Mouse (Mus musculus): ENCODE measurements around the gene Btg2. TPM values are rescaled to one million over a fixed set of nuclear protein-coding genes. Genes with fewer than 3 reads are reported as not detected.
A peak's percentile ranks its signal among the peaks of the same experiment; 100 is the strongest.

The Btg2 gene
- total and polyA plus RNA-seq, 3 experiments = 7.2 to 19.7 (median 11.6) TPM

- no peak for TF ChIP-seq NRF1 (IDR thresholded peaks at IDR 0.05; ENCODE audit: low read depth, low read length)
- no peak for TF ChIP-seq TBP (conservative IDR thresholded peaks at IDR 0.05; ENCODE audit: low read depth, low read length)
- TF ChIP-seq MAX (IDR thresholded peaks at IDR 0.05; ENCODE audit: low read length) = no peak
- TF ChIP-seq POLR2A (IDR thresholded peaks at IDR 0.05; ENCODE audit: low read depth, low read length) = no peak
- TF ChIP-seq CHD2 (IDR thresholded peaks at IDR 0.05; ENCODE audit: low read length) = no peak
- no peak for TF ChIP-seq E2F4 (IDR thresholded peaks at IDR 0.05; ENCODE audit: insufficient replicate concordance, low read depth, low read length)
- no peak for TF ChIP-seq ZKSCAN1 (IDR thresholded peaks at IDR 0.05; ENCODE audit: borderline replicate concordance, low read depth, low read length)
- peak; percentile 53 for TF ChIP-seq ZC3H11A (IDR thresholded peaks at IDR 0.05; ENCODE audit: low read depth, low read length)
- TF ChIP-seq KAT2A (IDR thresholded peaks at IDR 0.05; ENCODE audit: insufficient replicate concordance, low read length) = no peak
- TF ChIP-seq TCF12 (IDR thresholded peaks at IDR 0.05; ENCODE audit: low read depth, low read length) = no peak
- TF ChIP-seq NELFE (IDR thresholded peaks at IDR 0.05; ENCODE audit: low read depth, low read length) = 0 out of 2 replicates have a peak, but pooled peaks have one; percentile 25
- TF ChIP-seq JUN (IDR thresholded peaks at IDR 0.05; ENCODE audit: insufficient read depth, low read depth, low read length) = no peak
Observed at GRCm38 (mm10) chr1:134120179-134120578, 41.3 kb upstream of the Btg2 start (continued).

DNA sequence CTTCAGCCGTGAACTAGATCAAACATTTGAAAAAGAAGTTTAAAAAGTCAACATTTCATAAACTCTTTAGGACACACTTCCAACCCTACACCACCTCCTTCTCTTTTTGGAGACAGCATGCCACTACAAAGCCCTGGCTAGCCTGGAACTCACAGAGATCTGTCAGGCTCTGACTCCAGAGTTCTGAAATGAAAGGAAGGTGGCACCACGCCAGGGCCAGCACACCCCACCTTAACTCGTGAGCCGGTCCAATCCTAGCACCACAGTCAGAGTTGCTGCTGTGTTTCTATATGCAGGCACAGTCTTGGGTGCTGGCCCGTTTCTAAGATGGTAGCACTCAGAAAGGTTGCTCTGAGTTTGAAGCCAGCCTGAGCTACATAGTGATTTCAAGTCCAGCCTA, 38.2 kb upstream of the Btg2 start:
- no peak for DNase-seq (ENCODE audit: extremely low read depth)
- Histone ChIP-seq H3K4me3 (replicated peaks in 1 of 3; ENCODE audit: low read depth in 2 of 3, low read length in 2 of 3, poor library complexity in 1 of 3) (no peak overlapping the region), H3K4me2 (ENCODE audit: insufficient read depth, low read depth, poor library complexity, severe bottlenecking) (no peak overlapping the region), H3K9ac (ENCODE audit: insufficient read depth, low read depth) (no peak overlapping the region), H3K9me3 (replicated peaks; ENCODE audit: low read length) (peaks cover 9% of the 10 kb centered on the region), H3K27me3 (replicated peaks) (peaks cover 22% of the 10 kb centered on the region), H3K79me2 (replicated peaks; ENCODE audit: control insufficient read depth, extremely low read depth, insufficient read depth, poor library complexity, severe bottlenecking) (no peaks in the 10 kb centered on the region), H3K4me1 (ENCODE audit: control insufficient read depth in 1 of 2, insufficient read depth in 2 of 2) (peaks cover 6 to 9% of the 10 kb centered on the region in 2 experiments; a peak in 3 of 4 replicates), H3K27ac (ENCODE audit: insufficient read depth, low read depth) (no peak overlapping the region), H3K36me3 (replicated peaks in 1 of 2; ENCODE audit: control insufficient read depth in 1 of 2, insufficient read depth in 1 of 2, low read length in 1 of 2) (no peaks in the 10 kb centered on the region)
- TF ChIP-seq POLR2A (IDR thresholded peaks at IDR 0.05; ENCODE audit: low read depth, low read length) (no peak), NRF1 (IDR thresholded peaks at IDR 0.05; ENCODE audit: low read depth, low read length) (no peak), MYC (IDR thresholded peaks at IDR 0.05; ENCODE audit: low read depth, low read length) (no peak)
- in situ Hi-C loops (cut with MboI; ENCODE audit: low pct_ligation_motif_present, low pct_unique_long_range_greater_than_20kb, low sequenced_read_pairs) = no loop called here
- dilution Hi-C loops (cut with MboI; ENCODE audit: extremely low pct_ligation_motif_present, extremely low pct_unique_long_range_greater_than_20kb, low sequenced_read_pairs) = no loop called here

GRCm38 (mm10) chr1:134115424-134115823, 36.5 kb upstream of the Btg2 start:
- in situ Hi-C loops (cut with MboI; ENCODE audit: low pct_ligation_motif_present, low pct_unique_long_range_greater_than_20kb, low sequenced_read_pairs) = no loop called here

More at GRCm38 (mm10) chr1:134115424-134115823, 36.5 kb upstream of the Btg2 start:
- Histone ChIP-seq H3K4me2 (ENCODE audit: insufficient read depth, low read depth, poor library complexity, severe bottlenecking) (no peak overlapping the region), H3K9me3 (replicated peaks; ENCODE audit: low read length) (peaks cover 9% of the 10 kb centered on the region), H3K27ac (ENCODE audit: insufficient read depth, low read depth) (no peak overlapping the region), H3K4me1 (ENCODE audit: control insufficient read depth in 1 of 2, insufficient read depth in 2 of 2) (peaks cover 7 to 13% of the 10 kb centered on the region in 2 experiments), H3K9ac (ENCODE audit: insufficient read depth, low read depth) (no peak overlapping the region), H3K27me3 (replicated peaks) (peaks cover 18% of the 10 kb centered on the region), H3K4me3 (replicated peaks in 1 of 3; ENCODE audit: low read depth in 2 of 3, low read length in 2 of 3, poor library complexity in 1 of 3) (no peak overlapping the region), H3K36me3 (replicated peaks in 1 of 2; ENCODE audit: control insufficient read depth in 1 of 2, insufficient read depth in 1 of 2, low read length in 1 of 2) (no peaks in the 10 kb centered on the region), H3K79me2 (replicated peaks; ENCODE audit: control insufficient read depth, extremely low read depth, insufficient read depth, poor library complexity, severe bottlenecking) (no peaks in the 10 kb centered on the region)
- no peak for TF ChIP-seq ELF1 (IDR thresholded peaks at IDR 0.05; ENCODE audit: low read depth, low read length)
- TF ChIP-seq MYC (IDR thresholded peaks at IDR 0.05; ENCODE audit: low read depth, low read length) = no peak
- no peak for TF ChIP-seq MAX (IDR thresholded peaks at IDR 0.05; ENCODE audit: low read length)
- TF ChIP-seq GABPA (IDR thresholded peaks at IDR 0.05; ENCODE audit: insufficient replicate concordance, low read depth, low read length) = no peak
- no peak for TF ChIP-seq KAT2A (IDR thresholded peaks at IDR 0.05; ENCODE audit: insufficient replicate concordance, low read length)
- TF ChIP-seq MXI1 (IDR thresholded peaks at IDR 0.05; ENCODE audit: low read depth, low read length) = no peak
- no peak for TF ChIP-seq POLR2A (IDR thresholded peaks at IDR 0.05; ENCODE audit: low read depth, low read length)
- TF ChIP-seq TBP (conservative IDR thresholded peaks at IDR 0.05; ENCODE audit: low read depth, low read length) = no peak
- TF ChIP-seq ETS1 (conservative IDR thresholded peaks at IDR 0.05; ENCODE audit: low read depth, low read length) = no peak
- no peak for TF ChIP-seq NRF1 (IDR thresholded peaks at IDR 0.05; ENCODE audit: low read depth, low read length)
- TF ChIP-seq BHLHE40 (IDR thresholded peaks at IDR 0.05; ENCODE audit: low read depth, low read length) = no peak
- TF ChIP-seq CTCF (conservative IDR thresholded peaks at IDR 0.05 in 1 of 2, IDR thresholded peaks at IDR 0.05 in 1 of 2; ENCODE audit: low read depth in 2 of 2, low read length in 2 of 2) = no peak
- no peak for TF ChIP-seq USF2 (conservative IDR thresholded peaks at IDR 0.05; ENCODE audit: low read depth, low read length)
- TF ChIP-seq MAZ (IDR thresholded peaks at IDR 0.05; ENCODE audit: low read depth, low read length) = no peak
- DNase-seq (ENCODE audit: extremely low read depth) = no peak
- dilution Hi-C loops (cut with MboI; ENCODE audit: extremely low pct_ligation_motif_present, extremely low pct_unique_long_range_greater_than_20kb, low sequenced_read_pairs) = no loop called here

Measured in CH12.LX (cell line).